Mouse (Mus musculus): ENCODE measurements around the gene Txndc17.
"Not testable (repeated sequence)": the region's sequence is repeated elsewhere in the genome, so short reads cannot be mapped to it uniquely, and the experiment has no call there.

Gene Txndc17

GRCm38 (mm10) chr11:72207204-72207833, at the start of gene Txndc17, which contains the start of gene 4933427D14Rik:
Txndc17 (plus strand) TSS chr11:72207547.
4933427D14Rik (minus strand) TSS chr11:72207459.
- peak; percentile 76 for DNase-seq (ENCODE audit: low spot score)

GRCm38 (mm10) chr11:72163198-72163597, 44.1 kb upstream of the Txndc17 start:
- no peak for DNase-seq (ENCODE audit: low spot score)

GRCm38 (mm10) chr11:72169871-72170270, 37.5 kb upstream of the Txndc17 start:
- DNase-seq (ENCODE audit: low spot score), result no peak

- DNase-seq (ENCODE audit: low spot score), result not testable (repeated sequence)
Measured at GRCm38 (mm10) chr11:72171906-72172305, 35.4 kb upstream of the Txndc17 start.

GRCm38 (mm10) chr11:72173506-72173905, 33.8 kb upstream of the Txndc17 start:
- DNase-seq (ENCODE audit: low spot score), result no peak

GRCm38 (mm10) chr11:72174721-72175120, 32.6 kb upstream of the Txndc17 start:
- no peak for DNase-seq (ENCODE audit: low spot score)

GRCm38 (mm10) chr11:72175966-72176365, 31.4 kb upstream of the Txndc17 start:
- no peak for DNase-seq (ENCODE audit: low spot score)

- no peak for DNase-seq (ENCODE audit: low spot score)
Measured at GRCm38 (mm10) chr11:72176553-72176952, 30.8 kb upstream of the Txndc17 start.

- DNase-seq (ENCODE audit: low spot score), result no peak
Measured at GRCm38 (mm10) chr11:72180556-72180955, 26.8 kb upstream of the Txndc17 start.

- DNase-seq (ENCODE audit: low spot score), result no peak
Measured at GRCm38 (mm10) chr11:72181136-72181535, 26.2 kb upstream of the Txndc17 start.

GRCm38 (mm10) chr11:72184252-72184651, 23.1 kb upstream of the Txndc17 start:
- DNase-seq (ENCODE audit: low spot score), result no peak

- no peak for DNase-seq (ENCODE audit: low spot score)
Measured at GRCm38 (mm10) chr11:72190857-72191256, 16.5 kb upstream of the Txndc17 start.

- no peak for DNase-seq (ENCODE audit: low spot score)
Measured at GRCm38 (mm10) chr11:72194259-72194658, 13.1 kb upstream of the Txndc17 start.

GRCm38 (mm10) chr11:72196506-72196905, 10.8 kb upstream of the Txndc17 start:
- DNase-seq (ENCODE audit: low spot score), result no peak

GRCm38 (mm10) chr11:72203440-72203839, 3.9 kb upstream of the Txndc17 start:
- DNase-seq (ENCODE audit: low spot score), result no peak

- DNase-seq (ENCODE audit: low spot score), result no peak
Measured at GRCm38 (mm10) chr11:72205256-72205655, 2.1 kb upstream of the Txndc17 start.

- DNase-seq (ENCODE audit: low spot score), result peak; percentile 8
Measured at GRCm38 (mm10) chr11:72206341-72207203, 775 bp upstream of the Txndc17 start, which contains the start of gene Gm43951. Gm43951 (minus strand) TSS chr11:72206840.

- DNase-seq (ENCODE audit: low spot score), result peak; percentile 8
Measured at GRCm38 (mm10) chr11:72207834-72208377, 559 bp downstream of the Txndc17 start.

- peak; percentile 95 for DNase-seq (ENCODE audit: low spot score)
Measured at GRCm38 (mm10) chr11:72214591-72215409, 7.5 kb downstream of the Txndc17 start.

GRCm38 (mm10) chr11:72215410-72215797, 8.1 kb downstream of the Txndc17 start, which contains the start of gene Med31:
Med31 (minus strand) TSS chr11:72215592.
- DNase-seq (ENCODE audit: low spot score), result peak; percentile 55

GRCm38 (mm10) chr11:72217116-72217515, 9.8 kb downstream of the Txndc17 start:
- no peak for DNase-seq (ENCODE audit: low spot score)

- DNase-seq (ENCODE audit: low spot score), result peak; percentile 69
Measured at GRCm38 (mm10) chr11:72221278-72221677, 13.9 kb downstream of the Txndc17 start.

All from c-Kit-positive CD71-positive TER-119-positive erythroid progenitor cells, embryonic 14.5 days (primary cell).